Mouse (Mus musculus) C2C12 (cell line): ENCODE measurements at regions not wholly inside any gene's neighbourhood (a gene's known extent, or its start where the extent isn't known, plus 50 kb on each side); places are given as distances from the start of the nearest gene placed in this dataset.

Experiments
- H3K27me3 ChIP-seq: one replicate; pipeline ENCODE4 v1.6.1; 2011; ENCODE audit not compliant: control insufficient read depth, insufficient read depth, insufficient read length
- H3K36me3 ChIP-seq: one replicate; pipeline ENCODE4 v1.6.1; 2011; ENCODE audit not compliant: control insufficient read depth, insufficient read depth
- H3K4me3 ChIP-seq: one replicate; pipeline ENCODE4 v1.5.1; 2011; ENCODE audit warnings: mild to moderate bottlenecking, control low read depth; ENCODE audit not compliant: poor library complexity, insufficient read depth, severe bottlenecking
- H3K79me2 ChIP-seq: one replicate; pipeline ENCODE4 v1.6.1; 2011; ENCODE audit not compliant: control insufficient read depth, insufficient read depth
- H3K79me3 ChIP-seq: one replicate; pipeline ENCODE4 v1.6.1; 2011; ENCODE audit warnings: low read depth, control low read depth
- H3ac ChIP-seq: one replicate; pipeline ENCODE3; 2011; ENCODE audit warnings: low read depth; ENCODE audit not compliant: control insufficient read depth, insufficient read length
- CEBPB ChIP-seq: IDR thresholded peaks from one replicate; pipeline ENCODE4 v1.6.1; 2011; ENCODE audit warnings: low read depth, mild to moderate bottlenecking, control low read depth, moderate library complexity
- CTCF ChIP-seq: IDR thresholded peaks from one replicate; pipeline ENCODE4 v1.5.1; 2011; ENCODE audit not compliant: control insufficient read depth, insufficient read depth, insufficient read length
- FOSL1 ChIP-seq: IDR thresholded peaks from one replicate; pipeline ENCODE4 v1.8.0; 2011; ENCODE audit warnings: mild to moderate bottlenecking, low read length; ENCODE audit not compliant: poor library complexity, insufficient read depth, severe bottlenecking
- MAX ChIP-seq: IDR thresholded peaks from one replicate; pipeline ENCODE4 v1.6.1; 2011; ENCODE audit warnings: mild to moderate bottlenecking, control low read depth
- MYOD1 ChIP-seq: IDR thresholded peaks from one replicate; pipeline ENCODE4 v1.6.1; 2011; ENCODE audit warnings: low read depth; ENCODE audit not compliant: control insufficient read depth, insufficient read length
- MYOG ChIP-seq: IDR thresholded peaks from one replicate; pipeline ENCODE4 v1.6.1; 2011; ENCODE audit not compliant: control insufficient read depth, insufficient read length; ENCODE audit errors: extremely low read depth
- USF1 ChIP-seq: IDR thresholded peaks from one replicate; pipeline ENCODE4 v1.6.1; 2011; ENCODE audit warnings: low read depth, mild to moderate bottlenecking, control low read depth, moderate library complexity

- H3K79me2 ChIP-seq: no peaks in the 10 kb centered on the region
- TF ChIP-seq USF1 (no peak), CTCF (no peak), FOSL1 (no peak), MAX (no peak), CEBPB (no peak), MYOD1 (no peak), MYOG (no peak)
- no peaks in the 10 kb centered on the region for H3K79me3 ChIP-seq
Measured at GRCm38 (mm10) chr6:67109774-67110173, 72.5 kb upstream of the Gadd45a start.

GRCm38 (mm10) chr6:67107517-67107916, 70.3 kb upstream of the Gadd45a start:
- Histone ChIP-seq H3K27me3 (no peaks in the 10 kb centered on the region), H3ac (no peak overlapping the region), H3K36me3 (no peaks in the 10 kb centered on the region), H3K79me3 (no peaks in the 10 kb centered on the region), H3K4me3 (no peak overlapping the region), H3K79me2 (no peaks in the 10 kb centered on the region)
- no peak for TF ChIP-seq FOSL1
- no peak for TF ChIP-seq USF1
- no peak for TF ChIP-seq MAX
- no peak for TF ChIP-seq CTCF
- no peak for TF ChIP-seq MYOG
- no peak for TF ChIP-seq MYOD1
- TF ChIP-seq CEBPB: no peak

More at GRCm38 (mm10) chr6:67109774-67110173, 72.5 kb upstream of the Gadd45a start:
- Histone ChIP-seq H3K36me3 (no peaks in the 10 kb centered on the region), H3K27me3 (no peaks in the 10 kb centered on the region), H3ac (no peak overlapping the region), H3K4me3 (no peak overlapping the region)

GRCm38 (mm10) chr6:67106493-67106892, 69.2 kb upstream of the Gadd45a start:
- no peaks in the 10 kb centered on the region for H3K27me3 ChIP-seq
- no peaks in the 10 kb centered on the region for H3K36me3 ChIP-seq
- TF ChIP-seq CTCF: no peak
- peak; percentile 73 for TF ChIP-seq MYOD1
- H3K4me3 ChIP-seq: no peak overlapping the region
- no peak overlapping the region for H3ac ChIP-seq
- no peaks in the 10 kb centered on the region for H3K79me3 ChIP-seq
- H3K79me2 ChIP-seq: no peaks in the 10 kb centered on the region

- H3K79me2 ChIP-seq: no peaks in the 10 kb centered on the region
- no peak overlapping the region for H3K4me3 ChIP-seq
- TF ChIP-seq CEBPB (no peak), FOSL1 (no peak), MAX (no peak), MYOG (no peak), CTCF (no peak), MYOD1 (no peak), USF1 (no peak)
Measured at GRCm38 (mm10) chr6:67105386-67105785, 68.1 kb upstream of the Gadd45a start.

GRCm38 (mm10) chr6:67104205-67104604, 66.9 kb upstream of the Gadd45a start:
- no peaks in the 10 kb centered on the region for H3K36me3 ChIP-seq
- no peaks in the 10 kb centered on the region for H3K79me3 ChIP-seq
- no peaks in the 10 kb centered on the region for H3K27me3 ChIP-seq
- H3K79me2 ChIP-seq: no peaks in the 10 kb centered on the region
- H3ac ChIP-seq: no peak overlapping the region
- no peak for TF ChIP-seq MYOD1
- TF ChIP-seq MYOG: no peak
- TF ChIP-seq FOSL1: no peak
- no peak overlapping the region for H3K4me3 ChIP-seq

More at GRCm38 (mm10) chr6:67105386-67105785, 68.1 kb upstream of the Gadd45a start:
- H3K36me3 ChIP-seq: no peaks in the 10 kb centered on the region
- no peaks in the 10 kb centered on the region for H3K27me3 ChIP-seq
- H3ac ChIP-seq: no peak overlapping the region
- H3K79me3 ChIP-seq: no peaks in the 10 kb centered on the region

GRCm38 (mm10) chr6:67102541-67103134, 65.4 kb upstream of the Gadd45a start:
- Histone ChIP-seq H3ac (no peak overlapping the region), H3K4me3 (no peak overlapping the region), H3K36me3 (no peaks in the 10 kb centered on the region), H3K27me3 (no peaks in the 10 kb centered on the region), H3K79me3 (no peaks in the 10 kb centered on the region), H3K79me2 (no peaks in the 10 kb centered on the region)
- TF ChIP-seq MYOG: no peak
- TF ChIP-seq CEBPB: no peak
- TF ChIP-seq MAX: no peak
- no peak for TF ChIP-seq CTCF
- peak; percentile 82 for TF ChIP-seq MYOD1
- TF ChIP-seq FOSL1: peak; percentile 33
- TF ChIP-seq USF1: peak; percentile 83
